Comparison of ENCODE assay signal across 28 mouse cellular contexts in the genomic region with DNA sequence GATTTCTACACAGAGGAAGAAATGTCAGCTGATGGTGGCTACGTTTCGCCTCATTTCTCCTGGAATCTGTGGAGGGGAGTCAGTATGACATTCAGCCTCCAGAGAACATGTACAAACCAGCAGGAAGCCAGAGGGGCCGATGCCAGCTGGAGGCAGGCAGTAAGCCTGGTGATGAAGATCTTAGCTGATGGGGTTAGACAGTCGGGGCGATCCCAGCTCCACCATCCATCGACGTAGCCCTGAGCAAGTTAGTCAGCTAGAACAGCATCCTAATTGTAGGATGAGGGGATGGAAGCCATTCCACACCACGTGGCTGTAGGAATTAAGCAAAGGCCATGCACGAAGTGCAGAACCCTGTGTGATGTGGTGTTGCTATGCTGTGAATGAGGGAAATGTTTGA. TPM values are rescaled to one million over a fixed set of nuclear protein-coding genes. Genes with fewer than 3 reads are reported as not detected.
DNase-seq lines count a peak whose midpoint lies in the region; ATAC-seq lines count a peak whose summit lies in the region.
"Had no signal": no experiment of that assay in that cellular context is flagged by ENCODE, and none has a peak within 500 bp of the region (broad histone marks: within the 10 kb centered on the region; RNA-seq: fewer than 3 reads in every experiment).

No protein-coding gene starts in this region.

- no peaks in the 10 kb centered on the region for H3K36me3 ChIP-seq in hindbrain, embryonic 14.5 days (replicated peaks; ENCODE audit: control insufficient read depth, insufficient read depth)
- H3K36me3 ChIP-seq in neural tube, embryonic 14.5 days (ENCODE audit: control insufficient read depth, insufficient read depth, low read length): no peaks in the 10 kb centered on the region
- no peaks in the 10 kb centered on the region for H3K36me3 ChIP-seq in forebrain, embryonic 10.5 days (replicated peaks)
- H3K36me3 ChIP-seq: embryonic facial prominence, embryonic 15.5 days; heart, embryonic 10.5 days; heart, embryonic 15.5 days; limb, embryonic 13.5 days; lung, embryonic 15.5 days; midbrain, embryonic 13.5 days had no signal

- no peak overlapping the region for H3K4me2 ChIP-seq in hindbrain, embryonic 14.5 days (replicated peaks)
- H3K4me2 ChIP-seq in neural tube, embryonic 14.5 days (ENCODE audit: low read depth, low read length): no peak overlapping the region
- H3K4me2 ChIP-seq: embryonic facial prominence, embryonic 15.5 days; heart, embryonic 15.5 days; limb, embryonic 13.5 days; liver, embryonic 11.5 days; lung, embryonic 15.5 days; midbrain, embryonic 13.5 days had no signal

- peak; percentile 51; the same call in 1 of the 2 replicates for ATAC-seq in hindbrain, embryonic 14.5 days (ENCODE audit: low FRiP score)
- ATAC-seq in neural tube, embryonic 14.5 days (ENCODE audit: low read depth): peak; percentile 34; the same call in 1 of the 2 replicates
- ATAC-seq: forebrain, embryonic 14.5 days; intestine, postnatal 0 days; midbrain, embryonic 13.5 days had no signal

- no peaks in the 10 kb centered on the region for H3K27me3 ChIP-seq in hindbrain, embryonic 14.5 days (ENCODE audit: control insufficient read depth, insufficient read depth, low read length)
- H3K27me3 ChIP-seq in neural tube, embryonic 14.5 days (ENCODE audit: control insufficient read depth, insufficient read depth, low read length): no peaks in the 10 kb centered on the region
- H3K27me3 ChIP-seq in forebrain, embryonic 10.5 days (ENCODE audit: poor library complexity, severe bottlenecking): no peaks in the 10 kb centered on the region
- H3K27me3 ChIP-seq: CH12.LX; embryonic facial prominence, embryonic 15.5 days; heart, embryonic 15.5 days; limb, embryonic 13.5 days; lung, embryonic 15.5 days; midbrain, embryonic 13.5 days had no signal

- WGBS in hindbrain, embryonic 14.5 days: 54% methylated on average over 9 of the region's 9 CpGs
- 55% methylated on average over 9 of the region's 9 CpGs for WGBS in neural tube, embryonic 14.5 days
- WGBS in forebrain, embryonic 10.5 days: 86% methylated on average over 9 of the region's 9 CpGs

- H3K9ac ChIP-seq in hindbrain, embryonic 14.5 days: no peak overlapping the region
- no peak overlapping the region for H3K9ac ChIP-seq in neural tube, embryonic 14.5 days (replicated peaks; ENCODE audit: low read depth, low read length)
- H3K9ac ChIP-seq: embryonic facial prominence, embryonic 15.5 days; heart, embryonic 15.5 days; limb, embryonic 13.5 days; lung, embryonic 15.5 days; midbrain, embryonic 13.5 days had no signal

- H3K4me3 ChIP-seq in hindbrain, embryonic 14.5 days (replicated peaks; ENCODE audit: low read length): no peak overlapping the region
- H3K4me3 ChIP-seq in neural tube, embryonic 14.5 days (ENCODE audit: low read depth, low read length): no peak overlapping the region
- no peak overlapping the region for H3K4me3 ChIP-seq in forebrain, embryonic 10.5 days
- H3K4me3 ChIP-seq: embryonic facial prominence, embryonic 15.5 days; heart, embryonic 10.5 days; heart, embryonic 15.5 days; limb, embryonic 13.5 days; lung, embryonic 15.5 days; midbrain, embryonic 13.5 days had no signal

- H3K4me1 ChIP-seq in hindbrain, embryonic 14.5 days (replicated peaks; ENCODE audit: control insufficient read depth, insufficient read depth, low read length): 0 out of 2 replicates have a peak, but pooled peaks cover 6% of the 10 kb centered on the region
- 0 out of 2 replicates have a peak, but pooled peaks cover 2% of the 10 kb centered on the region for H3K4me1 ChIP-seq in neural tube, embryonic 14.5 days (ENCODE audit: control insufficient read depth, insufficient read depth, low read length)
- H3K4me1 ChIP-seq in forebrain, embryonic 10.5 days: peaks cover 22% of the 10 kb centered on the region
- H3K4me1 ChIP-seq: embryonic facial prominence, embryonic 15.5 days; limb, embryonic 13.5 days; lung, embryonic 15.5 days had no signal

- no peak overlapping the region for H3K27ac ChIP-seq in hindbrain, embryonic 14.5 days
- no peak overlapping the region for H3K27ac ChIP-seq in neural tube, embryonic 14.5 days (ENCODE audit: low read depth, low read length)
- no peak overlapping the region for H3K27ac ChIP-seq in forebrain, embryonic 10.5 days
- H3K27ac ChIP-seq: embryonic facial prominence, embryonic 15.5 days; limb, embryonic 13.5 days; lung, embryonic 15.5 days; midbrain, embryonic 13.5 days had no signal

- H3K9me3 ChIP-seq in hindbrain, embryonic 14.5 days (ENCODE audit: control insufficient read depth, low read length): 0 out of 2 replicates have a peak, but pooled peaks cover 3% of the 10 kb centered on the region
- no peaks in the 10 kb centered on the region for H3K9me3 ChIP-seq in neural tube, embryonic 14.5 days (ENCODE audit: control insufficient read depth, low read length)
- H3K9me3 ChIP-seq in forebrain, embryonic 10.5 days: no peaks in the 10 kb centered on the region
- H3K9me3 ChIP-seq: embryonic facial prominence, embryonic 15.5 days; heart, embryonic 10.5 days; heart, embryonic 15.5 days; limb, embryonic 13.5 days; lung, embryonic 15.5 days; midbrain, embryonic 13.5 days had no signal

- peak; percentile 60 to 75 for DNase-seq in cerebellum, postnatal 10 days
- DNase-seq in cerebellum, adult 11 months: no peak
- peak; percentile 67 for DNase-seq in left cerebral cortex, postnatal 4 days
- no peak for DNase-seq in left cerebral cortex, postnatal 36 days (ENCODE audit: low spot score in 2 of 2)
- DNase-seq in hindbrain, embryonic 14.5 days (ENCODE audit: low spot score): peak; percentile 38
- no peak for DNase-seq in frontal cortex, postnatal 10 days (ENCODE audit: low spot score in 2 of 2)
- DNase-seq in forebrain, embryonic 10.5 days (ENCODE audit: extremely low spot score, low spot score): no peak
- DNase-seq: adrenal gland, postnatal 10 days; cerebellum, adult 11-12 months; cerebellum, adult 9-11 months; gastrocnemius, postnatal 25 days; heart, adult 11 months; kidney, adult 9 months; kidney, postnatal 25 days; spleen, adult 18-20 months; thymus, adult 2 months; thymus, postnatal 36 days had no signal

- intact Hi-C loops in left cerebral cortex, postnatal 4 days (cut with DNase I): no loop called here
- intact Hi-C loops in left cerebral cortex, postnatal 36 days (cut with DNase I): no loop called here

RNA-seq across cellular contexts. Expression of gene Rasgef1b, which starts 57.0 kb away (rescaled TPM):
- total RNA-seq in left cerebral cortex, postnatal 4 days (2021): 10 to 100 TPM; 43.0 to 47.7 TPM
- total RNA-seq in left cerebral cortex, postnatal 36 days (2021): 10 to 100 TPM; 85.1 to 90.1 TPM
- polyA plus RNA-seq in hindbrain, embryonic 14.5 days (2014; fragmentation: Nextera tagmentation; extraction: Ambion mirVana): 47.5 and 51.5 TPM in 2 replicates
- 83.7 and 86.2 TPM in 2 replicates for polyA plus RNA-seq in neural tube, embryonic 14.5 days (2014; fragmentation: Nextera tagmentation; extraction: Ambion mirVana)
- 8.4 and 9.5 TPM in 2 replicates for polyA plus RNA-seq in forebrain, embryonic 10.5 days (2016; fragmentation: Nextera tagmentation; extraction: Ambion mirVana)

Comparison
In these comparisons a context has a peak if more than half of its experiments do, and no peak if none do; other contexts are left out.
1. DNase-seq: peak in cerebellum, postnatal 10 days (2 of 2), left cerebral cortex, postnatal 4 days (single experiment) and hindbrain, embryonic 14.5 days (single experiment); none in cerebellum, adult 11 months (single experiment), left cerebral cortex, postnatal 36 days (0 of 2), frontal cortex, postnatal 10 days (0 of 2) and forebrain, embryonic 10.5 days (single experiment).